Mouse (Mus musculus): ENCODE measurements around the gene Catspere2.
"Not testable (repeated sequence)": the region's sequence is repeated elsewhere in the genome, so short reads cannot be mapped to it uniquely, and the experiment has no call there.

Catspere2 gene

DNA sequence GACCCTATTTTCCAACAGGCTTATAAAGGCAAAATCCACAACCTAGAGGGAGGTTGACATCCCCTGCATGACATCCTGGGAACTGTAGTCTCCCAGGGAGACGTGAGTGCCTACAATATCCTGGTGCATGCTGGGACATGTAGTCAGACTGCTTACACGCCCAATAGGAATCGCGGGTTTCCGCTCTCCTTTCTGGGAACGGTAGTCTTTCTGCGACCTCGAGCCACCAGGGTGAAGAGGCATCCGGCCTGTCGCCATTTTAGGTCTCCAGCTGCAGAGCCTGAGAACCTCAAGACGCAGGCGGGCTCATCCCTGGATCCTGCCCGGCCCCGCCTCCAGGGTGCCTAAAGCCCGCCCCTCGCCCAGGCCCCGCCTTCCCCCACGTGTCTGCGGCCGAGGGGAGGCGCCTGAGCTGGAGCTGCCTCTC is at the start of gene Catspere2:
Catspere2 (plus strand) TSS at position 400 of the 427 bp plus-strand sequence.
- DNase-seq = peak; percentile 98

DNA sequence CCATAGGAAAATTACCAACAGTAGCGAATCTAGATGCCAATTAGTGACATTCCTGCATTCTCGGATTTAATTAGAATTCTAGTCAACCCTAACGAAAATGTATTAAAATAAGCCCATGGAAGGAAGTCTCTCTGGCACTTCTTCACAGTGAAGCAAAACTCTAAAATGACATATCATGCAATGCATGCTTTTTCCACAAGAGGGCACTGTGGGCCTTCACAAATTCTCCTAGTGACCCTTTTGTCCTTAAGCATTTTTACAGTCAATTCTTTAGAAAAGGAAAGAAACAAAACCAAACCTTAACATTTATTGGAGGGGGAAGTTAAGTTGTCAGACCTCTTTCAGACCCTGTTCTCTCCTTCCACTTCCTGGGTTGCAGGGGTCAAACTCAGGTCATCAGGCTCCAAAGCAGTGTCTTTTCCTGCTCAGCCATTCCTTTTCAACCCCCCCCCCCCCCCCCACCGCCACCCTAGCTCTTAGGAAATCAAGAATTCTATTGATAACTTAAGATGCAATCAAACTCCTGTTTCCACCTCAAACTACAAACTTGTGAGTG is 42.7 kb upstream of the Catspere2 start:
- not testable (repeated sequence) for DNase-seq

DNA sequence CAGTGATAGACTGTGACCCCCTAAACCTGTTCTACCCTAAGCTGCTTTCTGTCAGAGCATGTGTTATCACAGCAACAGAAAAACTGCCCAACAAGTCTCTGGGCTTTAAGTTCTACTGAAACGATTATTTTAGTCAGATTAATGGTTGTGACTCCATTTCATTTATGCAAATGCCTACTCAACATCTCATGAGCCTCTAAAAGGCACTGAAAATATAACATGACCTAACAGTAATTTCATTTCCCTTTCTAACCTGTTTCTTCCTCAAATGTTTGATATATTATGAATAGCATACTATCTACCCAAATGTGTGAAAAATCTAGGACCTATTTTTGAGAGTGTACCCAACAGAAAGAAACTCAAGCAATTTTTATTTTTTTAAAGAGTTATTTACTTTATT is 1.9 kb upstream of the Catspere2 start:
- no peak for DNase-seq

DNA sequence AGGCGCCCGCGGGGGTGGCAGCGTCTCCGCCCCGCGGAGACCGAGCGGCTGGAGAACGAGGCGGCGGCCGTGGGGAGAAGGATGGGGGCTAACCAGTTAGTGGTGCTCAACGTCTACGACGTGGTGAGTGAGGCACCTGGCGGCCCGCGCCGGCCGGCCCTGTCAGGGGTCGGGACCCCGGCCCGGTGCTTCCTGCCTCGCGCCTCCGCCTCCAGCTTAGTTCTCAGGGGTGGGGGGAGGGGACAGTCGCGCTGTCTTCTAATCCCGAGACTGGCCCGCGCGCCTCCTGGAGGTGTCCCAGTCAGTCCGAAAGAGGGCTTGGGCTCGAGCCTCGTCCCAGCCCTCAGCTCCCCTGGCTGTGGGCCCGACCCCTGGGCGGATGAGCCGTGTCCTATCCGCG is 359 bp downstream of the Catspere2 start:
- DNase-seq = not testable (repeated sequence)

DNA sequence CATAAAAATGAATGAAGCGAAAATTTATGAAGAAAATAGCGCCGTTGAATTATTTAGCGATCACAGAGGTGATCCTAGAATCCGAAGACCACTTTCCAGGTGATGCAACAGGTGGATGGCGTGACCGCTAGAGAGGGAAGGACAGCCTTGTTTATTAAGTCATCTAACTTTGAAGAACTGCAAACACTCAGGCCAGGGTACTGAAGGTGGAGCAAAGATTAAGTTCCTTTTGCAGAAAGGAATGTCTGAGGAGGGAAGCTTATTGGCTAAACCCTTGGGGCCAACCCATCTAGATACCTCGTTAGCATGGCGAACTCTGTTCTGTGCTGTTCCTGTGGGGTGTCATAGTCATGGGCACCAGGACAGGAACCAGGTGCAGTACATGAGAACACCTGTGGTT is 983 bp downstream of the Catspere2 start:
- DNase-seq = no peak

DNA sequence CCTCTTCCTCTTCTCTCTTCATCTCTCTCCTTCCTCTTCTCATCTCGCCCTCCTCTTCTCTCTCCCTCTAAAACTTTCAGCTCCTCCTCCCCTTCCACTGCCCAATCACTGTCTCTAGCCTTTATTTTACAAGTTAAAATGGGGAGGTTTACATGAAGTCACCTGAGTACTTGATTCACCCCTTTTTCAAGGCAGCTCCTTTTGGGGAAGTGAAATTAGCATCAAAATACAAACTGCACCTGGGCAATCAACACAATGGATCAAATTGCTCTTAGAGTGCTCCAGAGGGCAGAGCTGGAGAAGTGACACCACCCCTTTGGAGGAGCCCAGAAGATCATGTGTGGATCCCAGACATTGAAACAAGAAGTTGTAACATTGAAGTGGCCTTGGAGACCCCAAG is 4.3 kb downstream of the Catspere2 start:
- DNase-seq = not testable (repeated sequence)

DNA sequence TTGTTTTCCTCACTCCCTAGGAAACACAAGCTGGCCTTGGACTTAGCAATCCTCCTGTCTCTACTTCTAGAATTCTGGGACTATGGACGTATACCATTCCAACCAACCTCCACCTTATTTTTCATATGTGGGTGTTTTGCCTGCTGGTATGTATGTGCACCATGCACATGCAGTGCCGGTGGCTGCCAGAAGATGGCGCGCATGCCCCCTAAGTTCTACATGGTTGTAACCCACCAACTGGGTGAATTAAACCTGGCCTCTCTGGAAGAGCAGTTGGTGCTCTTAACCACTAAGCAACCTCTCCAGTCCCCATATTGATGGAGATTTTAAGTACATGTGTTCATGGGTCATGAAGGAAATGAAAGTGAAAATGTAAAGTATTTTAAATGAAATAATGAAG is 89.6 kb downstream of the Catspere2 start:
- DNase-seq = not testable (repeated sequence)

DNA sequence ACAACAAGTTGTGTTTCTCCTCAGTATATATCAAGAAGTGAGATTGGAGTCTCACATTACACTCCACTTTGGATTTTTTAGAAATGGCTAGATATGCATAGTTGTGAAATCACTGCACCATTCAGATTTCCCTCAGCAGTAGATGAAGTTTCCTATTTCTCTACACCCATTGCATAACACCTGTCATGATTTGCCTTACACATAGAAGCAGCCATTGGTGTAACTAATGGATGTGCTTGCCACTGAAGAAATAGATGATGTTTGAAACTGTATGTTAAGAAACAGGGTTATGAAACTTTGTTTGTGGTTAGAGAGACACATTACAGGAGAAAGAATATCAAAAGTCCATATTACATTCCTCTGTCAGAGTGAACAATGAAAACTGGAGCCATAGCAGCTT is 114.6 kb downstream of the Catspere2 start:
- DNase-seq = not testable (repeated sequence)

DNA sequence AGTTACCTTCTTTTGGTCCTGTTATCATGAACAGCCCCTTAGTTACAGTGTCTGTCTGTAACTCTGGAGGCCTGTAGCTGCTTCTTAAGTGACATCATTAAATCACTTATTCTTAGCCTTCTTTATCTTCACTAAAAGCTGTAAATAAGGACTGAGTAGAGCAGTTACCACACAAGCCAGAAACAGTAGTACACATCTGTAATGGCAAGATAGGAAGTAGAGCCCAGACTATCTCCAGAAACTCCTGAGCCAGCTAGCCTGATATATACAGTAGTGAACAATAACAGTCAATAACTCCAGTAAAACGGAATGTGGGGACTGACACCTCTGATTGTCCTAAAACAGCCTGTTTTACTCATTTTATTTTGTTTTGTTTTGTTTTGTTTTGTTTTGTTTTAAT is 125.3 kb downstream of the Catspere2 start:
- not testable (repeated sequence) for DNase-seq

DNA sequence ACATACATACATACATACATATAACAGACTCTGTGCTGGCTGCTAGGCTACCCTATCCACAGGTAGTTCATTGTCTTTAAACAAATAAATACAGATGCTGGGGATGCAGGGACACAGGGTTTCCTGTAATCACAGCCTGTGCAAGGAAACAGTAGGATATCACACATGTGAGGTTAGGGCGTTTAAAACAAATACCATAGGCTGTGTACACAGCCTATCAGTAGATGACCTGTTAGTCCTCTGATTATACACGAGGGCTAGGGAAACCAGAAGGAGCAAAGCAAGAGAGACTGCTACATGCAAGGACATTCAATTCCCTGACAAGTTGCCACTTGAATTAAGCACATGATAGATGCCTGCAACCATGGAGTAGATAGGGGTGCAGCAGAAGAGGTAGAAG is 139.0 kb downstream of the Catspere2 start:
- DNase-seq = not testable (repeated sequence)

DNA sequence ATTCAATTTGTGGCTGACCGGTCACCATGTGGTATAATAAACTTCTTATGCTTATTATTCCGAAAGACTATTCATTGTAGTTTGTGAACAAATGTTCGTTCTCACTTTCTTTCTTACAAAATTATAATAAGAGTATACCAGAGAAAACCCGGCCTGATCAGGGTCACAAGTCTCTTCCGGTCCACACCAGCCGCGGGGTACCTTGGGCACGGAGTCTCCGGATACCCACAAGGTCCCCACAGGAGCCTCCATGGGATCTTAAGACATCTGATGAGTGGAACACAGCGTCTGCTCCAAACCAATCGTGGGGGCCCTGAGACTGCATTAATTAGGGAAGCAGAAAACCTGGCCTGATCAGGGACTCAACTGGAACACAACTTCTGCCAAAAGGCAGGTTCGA is 151.1 kb downstream of the Catspere2 start:
- no peak for DNase-seq

DNA sequence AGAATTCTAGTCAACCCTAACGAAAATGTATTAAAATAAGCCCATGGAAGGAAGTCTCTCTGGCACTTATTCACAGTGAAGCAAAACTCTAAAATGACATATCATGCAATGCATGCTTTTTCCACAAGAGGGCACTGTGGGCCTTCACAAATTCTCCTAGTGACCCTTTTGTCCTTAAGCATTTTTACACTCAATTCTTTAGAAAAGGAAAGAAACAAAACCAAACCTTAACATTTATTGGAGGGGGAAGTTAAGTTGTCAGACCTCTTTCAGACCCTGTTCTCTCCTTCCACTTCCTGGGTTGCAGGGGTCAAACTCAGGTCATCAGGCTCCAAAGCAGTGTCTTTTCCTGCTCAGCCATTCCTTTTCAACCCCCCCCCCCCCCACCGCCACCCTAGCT is 163.3 kb downstream of the Catspere2 start:
- DNase-seq = not testable (repeated sequence)

DNA sequence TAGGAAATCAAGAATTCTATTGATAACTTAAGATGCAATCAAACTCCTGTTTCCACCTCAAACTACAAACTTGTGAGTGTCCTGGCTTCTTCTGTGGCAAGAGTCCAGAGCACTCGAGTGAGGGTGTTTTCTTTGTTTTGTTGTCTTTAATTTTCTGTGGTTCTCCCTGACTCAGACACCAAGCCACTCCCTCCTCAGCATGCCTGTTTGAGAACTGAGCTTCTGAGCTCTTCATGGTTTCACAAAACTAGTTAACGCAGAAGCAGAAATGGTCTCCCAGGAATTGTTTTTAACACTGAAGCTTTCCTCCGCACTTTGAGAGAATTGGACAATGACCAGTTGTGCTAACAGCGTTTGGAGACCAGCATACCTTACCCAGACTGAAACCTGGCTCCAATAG is 163.7 kb downstream of the Catspere2 start:
- not testable (repeated sequence) for DNase-seq

DNA sequence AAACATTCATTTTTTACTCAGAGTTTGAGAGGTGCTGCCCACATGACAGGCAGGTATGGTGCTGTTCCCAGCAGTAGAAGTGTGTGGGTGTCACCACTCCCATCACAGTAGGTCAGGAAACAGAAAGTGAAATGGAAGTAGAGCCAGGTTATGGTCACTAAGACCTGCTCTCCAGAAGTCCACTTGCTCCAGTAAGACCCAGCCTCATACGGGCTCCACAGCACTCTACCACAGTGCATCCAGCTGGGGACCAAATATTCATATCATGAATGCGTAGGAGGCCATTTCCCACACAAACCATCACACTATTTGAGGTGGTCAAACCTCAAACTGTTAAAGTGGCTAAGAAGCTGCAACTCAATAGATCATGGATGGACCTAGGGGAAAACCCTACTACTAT is 199.0 kb downstream of the Catspere2 start:
- DNase-seq = no peak

DNA sequence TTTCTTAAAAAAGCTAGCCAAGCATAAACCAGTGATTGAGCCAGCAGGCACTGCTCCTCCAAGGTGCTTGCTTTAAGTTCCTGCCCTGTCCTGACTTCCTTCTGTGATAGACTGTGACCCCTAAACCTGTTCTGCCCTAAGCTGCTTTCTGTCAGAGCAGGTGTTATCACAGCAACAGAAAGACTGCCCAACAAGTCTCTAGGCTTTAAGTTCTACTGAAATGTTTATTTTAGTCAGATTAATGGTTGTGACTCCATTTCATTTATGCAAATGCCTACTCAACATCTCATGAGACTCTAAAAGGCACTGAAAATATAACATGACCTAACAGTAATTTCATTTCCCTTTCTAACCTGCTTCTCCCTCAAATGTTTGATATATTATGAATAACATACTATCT is 202.4 kb downstream of the Catspere2 start:
- no peak for DNase-seq

DNA sequence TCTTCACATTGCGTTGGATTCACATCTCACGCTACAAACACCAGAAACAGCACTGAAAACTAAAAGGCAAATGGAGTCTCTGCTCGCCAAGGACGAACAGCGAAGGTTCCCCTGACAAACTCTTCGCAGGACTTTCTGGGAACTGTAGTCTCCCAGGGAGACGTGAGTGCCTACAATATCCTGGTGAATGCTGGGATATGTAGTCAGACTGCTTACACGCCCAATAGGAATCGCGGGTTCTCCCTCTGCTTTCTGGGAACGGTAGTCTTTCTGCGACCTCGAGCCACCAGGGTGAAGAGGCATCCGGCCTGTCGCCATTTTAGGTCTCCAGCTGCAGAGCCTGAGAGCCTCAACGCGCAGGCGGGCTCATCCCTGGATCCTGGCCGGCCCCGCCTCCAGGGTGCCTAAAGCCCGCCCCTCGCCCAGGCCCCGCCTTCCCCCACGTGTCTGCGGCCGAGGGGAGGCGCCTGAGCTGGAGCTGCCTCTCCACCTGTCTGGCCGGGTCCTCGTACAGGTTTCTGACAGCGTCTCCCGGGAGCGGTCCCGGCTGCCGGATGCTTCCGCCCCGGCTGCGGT is 204.1 kb downstream of the Catspere2 start, which contains the start of gene Desi2:
Desi2 (plus strand) TSS at position 202 of the 576 bp plus-strand sequence.
- peak; percentile 94 for DNase-seq

DNA sequence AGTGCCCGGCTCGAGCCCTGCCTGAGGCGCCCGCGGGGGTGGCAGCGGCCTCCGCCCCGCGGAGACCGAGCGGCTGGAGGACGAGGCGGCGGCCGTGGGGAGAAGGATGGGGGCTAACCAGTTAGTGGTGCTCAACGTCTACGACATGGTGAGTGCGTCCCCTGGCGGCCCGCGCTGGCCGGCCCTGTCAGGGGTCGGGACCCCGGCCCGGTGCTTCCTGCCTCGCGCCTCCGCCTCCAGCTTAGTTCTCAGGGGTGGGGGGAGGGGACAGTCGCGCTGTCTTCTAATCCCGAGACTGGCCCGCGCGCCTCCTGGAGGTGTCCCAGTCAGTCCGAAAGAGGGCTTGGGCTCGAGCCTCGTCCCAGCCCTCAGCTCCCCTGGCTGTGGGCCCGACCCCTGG is 204.6 kb downstream of the Catspere2 start:
- not testable (repeated sequence) for DNase-seq

DNA sequence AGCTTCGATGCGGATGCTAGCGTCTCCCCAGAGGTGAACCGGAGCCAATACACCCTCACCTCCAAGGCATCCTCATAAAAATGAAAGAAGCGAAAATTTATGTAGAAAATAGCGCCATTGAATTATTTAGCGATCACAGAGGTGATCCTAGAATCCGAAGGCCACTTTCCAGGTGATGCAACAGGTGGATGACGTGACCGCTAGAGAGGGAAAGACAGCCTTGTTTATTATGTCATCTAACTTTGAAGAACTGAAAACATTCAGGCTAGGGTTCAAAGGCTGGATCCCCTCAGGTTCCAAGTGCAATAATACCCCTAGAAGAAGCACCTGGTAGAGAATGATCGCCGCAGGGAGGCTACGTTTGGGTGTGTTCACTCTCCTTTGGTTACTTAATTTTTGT is 205.2 kb downstream of the Catspere2 start:
- DNase-seq = no peak

DNA sequence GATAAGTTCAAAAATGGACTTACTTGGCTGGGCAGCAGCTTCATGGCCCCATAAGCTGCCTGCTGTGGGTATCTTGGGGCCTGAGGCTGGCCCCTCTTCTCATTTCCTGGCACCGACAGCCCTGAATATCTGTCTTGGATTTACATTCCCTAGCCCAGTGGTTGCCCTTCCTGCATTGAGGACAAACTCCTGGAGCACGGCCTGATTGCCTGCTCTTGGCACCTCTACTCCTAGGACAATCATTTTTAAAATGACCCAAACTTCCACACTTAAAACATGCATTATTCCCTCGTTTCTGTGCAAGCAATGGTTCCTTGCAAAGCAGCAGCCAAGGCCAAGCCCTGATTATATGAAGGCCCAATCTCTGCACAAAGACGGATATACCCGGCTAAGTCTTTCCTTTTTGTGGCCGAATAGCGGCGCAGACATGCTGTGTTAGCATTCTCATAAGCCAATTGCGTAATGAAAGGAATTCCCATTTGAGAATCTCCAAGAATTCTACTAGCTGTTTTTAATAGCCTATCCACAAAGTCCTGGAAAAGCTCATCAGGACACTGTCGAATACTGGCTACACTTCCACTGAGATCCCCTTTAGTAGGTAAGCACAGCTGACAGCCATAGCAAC is 222.6 kb downstream of the Catspere2 start:
- no peak for DNase-seq

DNA sequence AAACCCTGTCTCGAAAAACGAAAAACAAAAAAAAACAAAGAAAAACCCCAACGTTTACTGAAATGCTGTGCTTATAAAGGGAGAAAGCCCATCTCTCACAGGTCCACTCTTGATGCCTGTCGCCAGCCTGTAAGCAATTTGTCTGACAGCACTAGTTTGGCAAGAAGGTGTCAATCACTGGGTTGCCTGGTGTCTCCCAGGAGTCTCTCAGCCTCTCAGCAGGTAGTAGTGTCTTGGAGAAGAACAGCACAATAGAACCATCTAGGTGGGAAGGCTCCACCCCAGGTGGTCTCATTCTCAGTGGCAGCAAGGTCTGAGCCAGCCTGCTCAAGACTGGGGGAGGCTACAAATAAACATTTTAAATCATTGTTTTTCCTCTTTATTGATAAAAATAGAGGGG is 224.6 kb downstream of the Catspere2 start:
- DNase-seq = not testable (repeated sequence)

DNA sequence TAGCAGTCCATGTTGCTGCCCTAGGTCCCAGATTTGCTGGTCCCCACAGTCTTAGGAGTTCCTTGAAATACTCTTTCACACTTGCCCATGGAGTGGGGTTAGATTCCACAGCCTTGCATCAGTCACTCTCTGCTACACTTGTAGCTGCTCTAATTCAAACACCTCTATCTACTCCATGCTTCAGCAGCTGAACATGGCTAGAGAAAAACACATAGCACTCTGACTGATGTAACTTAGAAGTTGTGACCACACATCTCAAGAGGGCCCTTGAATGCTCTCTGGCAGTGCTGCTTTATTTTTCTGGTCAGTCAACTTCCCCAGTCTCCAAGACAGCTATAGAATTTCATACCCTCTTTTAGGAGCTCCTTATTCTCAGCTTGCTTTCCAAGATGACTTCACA is 226.7 kb downstream of the Catspere2 start:
- DNase-seq = no peak

DNA sequence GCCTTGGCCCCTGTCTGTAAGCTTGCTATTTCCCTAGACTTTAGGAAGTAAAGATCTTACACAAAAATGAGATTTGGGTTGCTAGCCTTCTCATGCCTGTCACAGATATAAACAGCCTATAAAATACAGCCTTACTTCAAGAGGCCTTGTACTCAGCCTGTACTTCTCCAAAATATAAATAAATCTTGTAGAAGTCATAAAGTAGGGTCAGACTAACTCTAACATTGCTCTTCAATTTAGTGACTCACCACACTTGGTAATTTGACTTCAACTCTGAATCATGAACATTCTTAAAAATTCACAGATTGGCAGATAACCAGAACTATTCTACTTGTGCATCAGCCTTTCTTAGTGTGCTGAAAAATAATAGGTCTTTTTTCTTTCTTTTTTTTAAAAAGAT is 233.9 kb downstream of the Catspere2 start:
- no peak for DNase-seq

DNA sequence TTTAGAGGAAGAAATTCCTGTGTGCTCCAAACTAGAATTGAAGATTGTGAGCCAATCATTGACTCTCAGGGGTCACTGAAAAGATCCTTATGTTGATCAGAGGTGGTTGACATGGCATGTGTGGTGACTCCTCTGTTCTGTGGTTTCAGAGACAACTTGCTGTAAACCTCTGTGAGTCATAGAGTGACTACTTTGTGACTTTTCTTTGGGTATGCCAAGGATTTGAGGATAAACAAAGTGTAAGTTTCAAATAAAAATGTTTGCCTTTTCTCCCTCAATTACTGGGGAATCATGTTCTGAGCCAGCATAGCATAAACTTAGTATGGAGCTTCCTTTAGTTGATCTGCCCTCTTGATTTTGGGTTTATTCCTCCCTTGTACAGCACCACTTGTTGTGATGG is 235.1 kb downstream of the Catspere2 start:
- no peak for DNase-seq
